Mouse (Mus musculus) forebrain, embryonic 10.5 days (tissue): ENCODE measurements around the gene Mgmt. TPM values are rescaled to one million over a fixed set of nuclear protein-coding genes. Genes with fewer than 3 reads are reported as not detected.

ENCODE experiments used
- DNase-seq: peaks from one replicate; pipeline ENCODE4 v3.0.0-alpha.2; 2017; ENCODE audit warnings: low spot score; ENCODE audit errors: extremely low spot score
- H3K27ac ChIP-seq: fragments of 300-500 bp; sonication (generic); 2 replicates; pipeline ENCODE4 v1.5.1; 2016; ENCODE audit warnings: mild to moderate bottlenecking
- H3K27me3 ChIP-seq: fragments of 300-500 bp; sonication (generic); 2 replicates; pipeline ENCODE4 v1.6.1; 2016; ENCODE audit warnings: mild to moderate bottlenecking; ENCODE audit not compliant: poor library complexity, severe bottlenecking
- H3K36me3 ChIP-seq: fragments of 300-500 bp; sonication (generic); replicated peaks from 2 replicates; pipeline ENCODE4 v1.6.1; 2016; ENCODE audit warnings: mild to moderate bottlenecking, moderate library complexity
- H3K4me1 ChIP-seq: fragments of 300-500 bp; sonication (generic); 2 replicates; pipeline ENCODE4 v1.6.1; 2016
- H3K4me3 ChIP-seq: fragments of 300-500 bp; sonication (generic); 2 replicates; pipeline ENCODE4 v1.5.1; 2016; ENCODE audit warnings: mild to moderate bottlenecking, moderate library complexity
- H3K9me3 ChIP-seq: fragments of 300-500 bp; sonication (generic); 2 replicates; pipeline ENCODE4 v1.6.1; 2016; ENCODE audit warnings: mild to moderate bottlenecking, moderate library complexity
- WGBS: fragments of 180-500 bp; shearing (Covaris S2); methylation state at CpG from one replicate; pipeline ENCODE4 v1.1.7; 2016; 5-methylcytosine and 5-hydroxymethylcytosine counted together
- polyA plus RNA-seq: library from polyadenylated mRNA; unstranded; fragments of >200 nt; fragmentation: Nextera tagmentation; extraction: Ambion mirVana; gene quantifications from 2 replicates; pipeline ENCODE4 v1.2.1, GENCODE M21; 2016

Gene Mgmt
- polyA plus RNA-seq, 1 experiment from 2014 or later = 4.1 TPM

GRCm38 (mm10) chr7:136920976-136921755, 26.8 kb downstream of the Mgmt start:
- Histone ChIP-seq H3K27me3 (no peaks in the 10 kb centered on the region), H3K36me3 (no peaks in the 10 kb centered on the region), H3K9me3 (no peaks in the 10 kb centered on the region), H3K27ac (no peak overlapping the region), H3K4me1 (peaks cover 11% of the 10 kb centered on the region), H3K4me3 (no peak overlapping the region)
- DNase-seq = no peak
- 91% methylated on average over 12 of the region's 12 CpGs for WGBS

- 86% methylated on average over 6 of the region's 6 CpGs for whole genome bisulfite sequencing
- H3K4me1 ChIP-seq = peaks cover 16% of the 10 kb centered on the region
- H3K9me3 ChIP-seq = no peaks in the 10 kb centered on the region
- no peaks in the 10 kb centered on the region for H3K36me3 ChIP-seq
- DNase-seq = no peak
- H3K27me3 ChIP-seq = no peaks in the 10 kb centered on the region
- no peak overlapping the region for H3K4me3 ChIP-seq
- H3K27ac ChIP-seq = no peak overlapping the region
Observed at GRCm38 (mm10) chr7:136922230-136922629, 27.8 kb downstream of the Mgmt start.

DNA sequence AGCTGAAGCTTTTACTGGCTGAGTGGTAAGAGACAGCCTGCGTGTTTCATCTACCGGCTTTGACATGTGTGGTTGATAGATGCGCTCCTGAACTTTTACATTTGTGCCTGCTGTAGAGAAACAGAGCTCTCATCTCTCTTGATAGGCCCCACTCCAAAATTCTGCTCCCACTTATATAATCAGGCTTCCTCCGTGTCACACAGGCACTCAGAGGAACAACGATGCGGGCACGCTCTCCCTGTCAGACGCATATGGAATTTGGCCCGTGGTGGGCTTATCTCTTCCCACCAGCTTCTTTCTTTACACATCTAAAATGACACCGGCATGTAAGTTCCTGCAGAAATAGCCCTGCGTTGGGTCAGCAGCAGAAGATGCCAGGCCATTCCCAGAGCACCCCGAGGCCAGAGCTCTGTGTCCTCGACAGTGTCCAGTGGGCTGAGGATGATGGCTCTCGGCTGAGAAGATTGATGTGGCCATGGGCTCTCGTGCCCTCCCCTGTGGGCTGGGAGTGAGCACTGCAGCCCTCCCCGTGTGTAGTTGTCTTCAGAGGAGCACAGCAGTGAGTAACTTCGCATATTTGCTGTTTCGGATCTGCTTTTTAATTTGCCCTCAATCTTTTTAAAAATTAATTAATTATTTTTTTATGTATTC, 30.3 kb downstream of the Mgmt start:
- Histone ChIP-seq H3K27ac (no peak overlapping the region), H3K4me1 (peaks cover 25% of the 10 kb centered on the region), H3K27me3 (peaks cover 1% of the 10 kb centered on the region; the same call in 1 of the 2 replicates), H3K4me3 (no peak overlapping the region), H3K36me3 (no peaks in the 10 kb centered on the region), H3K9me3 (no peaks in the 10 kb centered on the region)
- WGBS = 87% methylated on average over 18 of the region's 18 CpGs
- no peak for DNase-seq

GRCm38 (mm10) chr7:136926178-136926577, 31.8 kb downstream of the Mgmt start:
- H3K36me3 ChIP-seq = no peaks in the 10 kb centered on the region
- DNase-seq = no peak
- H3K9me3 ChIP-seq = no peaks in the 10 kb centered on the region
- peaks cover 3% of the 10 kb centered on the region; the same call in 1 of the 2 replicates for H3K27me3 ChIP-seq
- no peak overlapping the region for H3K4me3 ChIP-seq
- H3K27ac ChIP-seq = no peak overlapping the region
- peaks cover 31% of the 10 kb centered on the region for H3K4me1 ChIP-seq
- 58% methylated on average over 9 of the region's 9 CpGs for WGBS

DNA sequence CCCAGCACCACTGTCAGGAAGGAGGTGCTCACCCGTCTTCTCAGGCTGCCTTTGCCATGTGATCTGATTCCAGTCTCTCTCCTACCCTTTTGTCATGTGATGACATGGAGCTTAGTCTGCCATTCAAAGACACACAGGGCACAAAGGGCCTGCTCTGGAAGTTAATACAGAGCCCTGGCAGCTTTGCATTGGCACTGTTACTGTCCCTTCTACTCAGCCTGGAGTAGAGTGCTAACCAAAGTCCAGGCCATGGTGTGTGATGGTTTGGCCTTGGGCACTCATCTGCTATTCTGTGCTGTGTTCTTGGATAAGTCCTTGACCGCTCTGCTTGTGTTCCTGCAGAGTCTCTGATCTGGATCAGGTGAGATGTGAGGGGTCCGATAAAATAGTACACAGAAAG, 36.0 kb downstream of the Mgmt start:
- no peaks in the 10 kb centered on the region for H3K9me3 ChIP-seq
- no peaks in the 10 kb centered on the region for H3K36me3 ChIP-seq
- no peak for DNase-seq
- H3K27me3 ChIP-seq = peaks cover 3% of the 10 kb centered on the region; the same call in 1 of the 2 replicates
- H3K4me1 ChIP-seq = peaks cover 25% of the 10 kb centered on the region
- 86% methylated on average over 3 of the region's 3 CpGs for WGBS
- H3K4me3 ChIP-seq = no peak overlapping the region
- no peak overlapping the region for H3K27ac ChIP-seq

DNA sequence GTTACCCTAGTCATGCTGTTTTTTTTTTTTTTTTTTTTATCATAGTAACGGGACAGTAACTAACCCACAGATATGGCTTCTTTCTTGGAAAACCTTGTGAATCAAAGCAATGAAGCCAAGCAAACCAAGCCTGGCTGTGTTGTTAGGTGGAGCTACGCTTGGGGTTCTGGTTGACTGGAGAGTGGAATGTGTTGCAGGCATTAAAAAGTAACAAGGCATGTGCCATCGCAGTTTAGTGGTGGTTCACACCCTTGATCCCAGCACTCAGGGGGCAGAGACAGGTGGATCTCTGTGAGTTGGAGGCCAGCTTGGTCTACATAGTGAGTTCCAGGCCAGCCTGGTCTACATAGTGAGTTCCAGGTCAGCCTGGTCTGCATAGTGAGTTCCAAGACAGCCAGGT, 39.0 kb downstream of the Mgmt start:
- no peak overlapping the region for H3K4me3 ChIP-seq
- H3K9me3 ChIP-seq = no peaks in the 10 kb centered on the region
- no peaks in the 10 kb centered on the region for H3K36me3 ChIP-seq
- peaks cover 15% of the 10 kb centered on the region for H3K4me1 ChIP-seq
- 98% methylated on average over 3 of the region's 3 CpGs for WGBS
- peaks cover 3% of the 10 kb centered on the region; the same call in 1 of the 2 replicates for H3K27me3 ChIP-seq
- H3K27ac ChIP-seq = no peak overlapping the region
- no peak for DNase-seq

GRCm38 (mm10) chr7:136934336-136934735, 39.9 kb downstream of the Mgmt start:
- Histone ChIP-seq H3K27ac (no peak overlapping the region), H3K36me3 (no peaks in the 10 kb centered on the region), H3K9me3 (no peaks in the 10 kb centered on the region), H3K4me1 (peaks cover 6% of the 10 kb centered on the region), H3K27me3 (0 out of 2 replicates have a peak, but pooled peaks cover 3% of the 10 kb centered on the region), H3K4me3 (no peak overlapping the region)
- no peak for DNase-seq
- 81% methylated on average over 5 of the region's 5 CpGs for WGBS

DNA sequence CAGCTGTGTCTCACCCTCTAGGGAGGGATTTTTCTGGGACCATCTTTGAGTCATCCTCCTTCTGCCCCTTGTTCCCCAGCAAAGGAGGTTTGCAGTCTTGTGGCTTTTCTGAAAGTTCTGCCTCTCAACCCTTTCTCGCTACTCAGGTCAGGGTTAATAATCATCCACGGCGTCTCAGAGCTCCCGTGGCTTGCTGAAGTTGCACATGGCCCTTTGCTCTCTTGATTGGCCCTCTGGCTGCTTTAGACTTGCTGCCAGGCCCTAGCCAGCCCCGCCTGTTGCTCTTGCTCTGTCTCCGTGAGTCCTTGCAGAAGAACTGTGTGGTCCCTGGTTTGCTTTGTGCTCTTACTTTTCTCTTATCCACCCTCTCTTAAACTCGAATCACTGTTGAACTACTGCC, 40.4 kb downstream of the Mgmt start:
- 0 out of 2 replicates have a peak, but pooled peaks cover 2% of the 10 kb centered on the region for H3K27me3 ChIP-seq
- WGBS = 89% methylated on average over 7 of the region's 7 CpGs
- no peak overlapping the region for H3K27ac ChIP-seq

GRCm38 (mm10) chr7:136938371-136938770, 44.0 kb downstream of the Mgmt start:
- no peak for DNase-seq
- WGBS = 96% methylated on average over 4 of the region's 4 CpGs
- Histone ChIP-seq H3K36me3 (no peaks in the 10 kb centered on the region), H3K27ac (no peak overlapping the region), H3K4me1 (no peaks in the 10 kb centered on the region), H3K27me3 (no peaks in the 10 kb centered on the region), H3K9me3 (no peaks in the 10 kb centered on the region), H3K4me3 (no peak overlapping the region)

More for the DNA sequence above, 40.4 kb downstream of the Mgmt start:
- Histone ChIP-seq H3K9me3 (no peaks in the 10 kb centered on the region), H3K36me3 (no peaks in the 10 kb centered on the region), H3K4me1 (peaks cover 6% of the 10 kb centered on the region), H3K4me3 (no peak overlapping the region)
- no peak for DNase-seq

DNA sequence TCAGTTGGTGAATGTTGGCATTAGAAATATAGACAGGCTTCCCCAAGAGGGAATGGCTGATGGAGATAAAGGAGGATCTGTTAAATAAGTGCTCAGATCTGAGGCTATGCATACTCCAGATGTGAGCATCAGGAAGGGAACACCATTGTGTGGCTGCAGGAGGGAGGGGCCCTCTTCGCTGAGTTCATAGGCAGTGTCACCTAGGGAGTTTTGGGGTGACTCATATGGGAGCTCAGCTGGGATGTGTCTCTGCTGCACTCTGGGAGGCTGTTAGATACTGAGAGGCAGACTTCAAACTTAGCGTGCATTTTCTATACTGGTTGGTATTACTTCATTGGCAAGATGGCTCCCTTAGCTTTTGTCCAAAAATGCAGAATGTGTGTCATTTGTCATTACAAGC, 48.0 kb downstream of the Mgmt start:
- H3K36me3 ChIP-seq = no peaks in the 10 kb centered on the region
- DNase-seq = no peak
- no peaks in the 10 kb centered on the region for H3K27me3 ChIP-seq
- H3K9me3 ChIP-seq = no peaks in the 10 kb centered on the region
- H3K4me1 ChIP-seq = 0 out of 2 replicates have a peak, but pooled peaks cover 4% of the 10 kb centered on the region
- H3K4me3 ChIP-seq = no peak overlapping the region
- no peak overlapping the region for H3K27ac ChIP-seq
- WGBS = 94% methylated on average over 2 of the region's 2 CpGs

GRCm38 (mm10) chr7:136943886-136944285, 49.5 kb downstream of the Mgmt start:
- H3K27ac ChIP-seq = no peak overlapping the region
- no peaks in the 10 kb centered on the region for H3K9me3 ChIP-seq
- no peak for DNase-seq
- peaks cover 15% of the 10 kb centered on the region for H3K4me1 ChIP-seq
- no peaks in the 10 kb centered on the region for H3K36me3 ChIP-seq
- WGBS = 87% methylated on average over 5 of the region's 5 CpGs
- no peak overlapping the region for H3K4me3 ChIP-seq
- no peaks in the 10 kb centered on the region for H3K27me3 ChIP-seq

GRCm38 (mm10) chr7:136945697-136946096, 51.3 kb downstream of the Mgmt start:
- Histone ChIP-seq H3K36me3 (no peaks in the 10 kb centered on the region), H3K4me1 (peaks cover 18% of the 10 kb centered on the region), H3K27me3 (no peaks in the 10 kb centered on the region), H3K27ac (no peak overlapping the region), H3K4me3 (no peak overlapping the region), H3K9me3 (no peaks in the 10 kb centered on the region)
- WGBS = 80% methylated on average over 10 of the region's 10 CpGs
- DNase-seq = no peak

- Histone ChIP-seq H3K4me3 (no peak overlapping the region), H3K9me3 (no peaks in the 10 kb centered on the region), H3K27me3 (no peaks in the 10 kb centered on the region), H3K36me3 (no peaks in the 10 kb centered on the region), H3K4me1 (peaks cover 20% of the 10 kb centered on the region), H3K27ac (no peak overlapping the region)
- DNase-seq = no peak
- WGBS = 89% methylated on average over 9 of the region's 9 CpGs
Observed at GRCm38 (mm10) chr7:136946131-136946530, 51.7 kb downstream of the Mgmt start.
